Mouse (Mus musculus): ENCODE measurements at regions not wholly inside any gene's neighbourhood (a gene's known extent, or its start where the extent isn't known, plus 50 kb on each side); places are given as distances from the start of the nearest gene placed in this dataset.
"Not testable (repeated sequence)": the region's sequence is repeated elsewhere in the genome, so short reads cannot be mapped to it uniquely, and the experiment has no call there.

GRCm38 (mm10) chr1:164543045-164543803 lies 85.1 kb upstream of the Atp1b1 start:
- DNase-seq (ENCODE audit: extremely low spot score), result no peak

GRCm38 (mm10) chr1:164541711-164542110 lies 83.6 kb upstream of the Atp1b1 start:
- no peak for DNase-seq (ENCODE audit: extremely low spot score)

GRCm38 (mm10) chr1:164538304-164539043 lies 80.3 kb upstream of the Atp1b1 start:
- no peak for DNase-seq (ENCODE audit: extremely low spot score)

- DNase-seq (ENCODE audit: extremely low spot score), result no peak
Measured at GRCm38 (mm10) chr1:164537324-164537948, 79.3 kb upstream of the Atp1b1 start.

GRCm38 (mm10) chr1:164532196-164532595 lies 74.0 kb upstream of the Atp1b1 start:
- no peak for DNase-seq (ENCODE audit: extremely low spot score)

GRCm38 (mm10) chr1:164531741-164532140 lies 73.6 kb upstream of the Atp1b1 start:
- DNase-seq (ENCODE audit: extremely low spot score), result no peak

GRCm38 (mm10) chr1:164526748-164527147 lies 68.6 kb upstream of the Atp1b1 start:
- no peak for DNase-seq (ENCODE audit: extremely low spot score)

GRCm38 (mm10) chr1:164522377-164523150 lies 64.4 kb upstream of the Atp1b1 start:
- DNase-seq (ENCODE audit: extremely low spot score), result no peak

- DNase-seq (ENCODE audit: extremely low spot score), result no peak
Measured at GRCm38 (mm10) chr1:164521371-164522130, 63.4 kb upstream of the Atp1b1 start.

GRCm38 (mm10) chr1:164518866-164519265 lies 60.7 kb upstream of the Atp1b1 start:
- DNase-seq (ENCODE audit: extremely low spot score), result no peak

GRCm38 (mm10) chr1:164518308-164518707 lies 60.2 kb upstream of the Atp1b1 start:
- no peak for DNase-seq (ENCODE audit: extremely low spot score)

GRCm38 (mm10) chr1:164517362-164517761 lies 59.2 kb upstream of the Atp1b1 start:
- not testable (repeated sequence) for DNase-seq (ENCODE audit: extremely low spot score)

- no peak for DNase-seq (ENCODE audit: extremely low spot score)
Measured at GRCm38 (mm10) chr1:164511628-164512385, 53.7 kb upstream of the Atp1b1 start.

- no peak for DNase-seq (ENCODE audit: extremely low spot score)
Measured at GRCm38 (mm10) chr1:164509226-164509625, 51.1 kb upstream of the Atp1b1 start.

GRCm38 (mm10) chr1:164508556-164508955 lies 50.4 kb upstream of the Atp1b1 start:
- DNase-seq (ENCODE audit: extremely low spot score), result no peak

- DNase-seq (ENCODE audit: extremely low spot score), result no peak
Measured at GRCm38 (mm10) chr1:164508106-164508505, 50.0 kb upstream of the Atp1b1 start.
